Mouse (Mus musculus): ENCODE results near the gene 4933428G20Rik.

GRCm38 (mm10) chr11:97500720-97501448 lies 744 bp upstream of the 4933428G20Rik start:
- no peak for TF ChIP-seq GATA1 (IDR thresholded peaks at IDR 0.05; ENCODE audit: borderline replicate concordance, low read length)
- TF ChIP-seq FLI1 (IDR thresholded peaks at IDR 0.05; ENCODE audit: low read length) = no peak
